Mouse (Mus musculus) mesoderm, embryonic 11.5 days (tissue): Measurements from ENCODE around the gene Esrra.

Experiments
- DNase-seq: peaks from one replicate; pipeline ENCODE4 v3.0.0-alpha.2; 2012; ENCODE audit warnings: low read depth, low spot score

Gene Esrra

GRCm38 (mm10) chr19:6941372-6942248, 20.0 kb upstream of the Esrra start, which contains the start of gene Bad:
Bad (plus strand) TSS chr19:6941861.
- peak; percentile 95 for DNase-seq

- no peak for DNase-seq
Measured at GRCm38 (mm10) chr19:6940396-6941351, 19.1 kb upstream of the Esrra start.

- DNase-seq, result no peak
Measured at GRCm38 (mm10) chr19:6939106-6940002, 17.7 kb upstream of the Esrra start.

GRCm38 (mm10) chr19:6937541-6938465, 16.2 kb upstream of the Esrra start:
- no peak for DNase-seq

GRCm38 (mm10) chr19:6936299-6936698, 14.7 kb upstream of the Esrra start:
- DNase-seq, result no peak

GRCm38 (mm10) chr19:6934195-6934977, 12.8 kb upstream of the Esrra start, which contains the start of gene Kcnk4:
Kcnk4 (minus strand) TSS chr19:6934515.
- DNase-seq, result no peak

- DNase-seq, result no peak
Measured at GRCm38 (mm10) chr19:6933436-6934194, 12.0 kb upstream of the Esrra start.

GRCm38 (mm10) chr19:6933102-6933435, 11.5 kb upstream of the Esrra start:
- DNase-seq, result no peak

- no peak for DNase-seq
Measured at GRCm38 (mm10) chr19:6932018-6932417, 10.4 kb upstream of the Esrra start.

GRCm38 (mm10) chr19:6931002-6931401, 9.4 kb upstream of the Esrra start:
- DNase-seq, result no peak

- DNase-seq, result no peak
Measured at GRCm38 (mm10) chr19:6928080-6928479, 6.5 kb upstream of the Esrra start.

GRCm38 (mm10) chr19:6926559-6927255, 5.1 kb upstream of the Esrra start:
- DNase-seq, result no peak

GRCm38 (mm10) chr19:6925611-6926329, 4.2 kb upstream of the Esrra start:
- no peak for DNase-seq

- DNase-seq, result no peak
Measured at GRCm38 (mm10) chr19:6925307-6925573, 3.6 kb upstream of the Esrra start, which contains the start of gene Catsperz. Catsperz (minus strand) TSS chr19:6925380.

- peak; percentile 68 for DNase-seq
Measured at GRCm38 (mm10) chr19:6924461-6925306, 3.1 kb upstream of the Esrra start.

- DNase-seq, result no peak
Measured at GRCm38 (mm10) chr19:6922901-6923735, 1.5 kb upstream of the Esrra start.
